Mouse (Mus musculus): ENCODE data around the gene Unc79.
A peak's percentile ranks its signal among the peaks of the same experiment; 100 is the strongest.

Gene Unc79

DNA sequence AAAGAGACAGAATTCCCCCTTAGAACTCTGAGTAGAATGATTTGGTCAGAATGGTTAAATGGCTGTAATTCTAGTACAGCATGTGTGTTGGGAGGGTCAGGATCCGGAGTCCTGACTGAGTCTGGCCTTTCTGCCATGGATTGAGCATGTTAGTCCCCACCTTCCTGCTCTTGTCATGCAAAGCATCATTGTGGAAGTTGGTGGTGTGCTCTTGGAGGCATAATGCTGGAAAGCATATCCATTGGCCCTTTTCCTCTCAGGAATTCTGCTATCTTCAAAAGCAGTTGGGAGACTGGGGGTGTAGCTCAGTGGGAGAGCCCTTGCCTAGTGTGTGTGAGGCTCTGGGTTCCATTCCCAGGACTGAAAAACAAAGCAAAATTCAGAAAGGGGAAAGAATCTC lies 175.2 kb downstream of the Unc79 start:
- DNase-seq (ENCODE audit: low read depth, low spot score), result no peak

DNA sequence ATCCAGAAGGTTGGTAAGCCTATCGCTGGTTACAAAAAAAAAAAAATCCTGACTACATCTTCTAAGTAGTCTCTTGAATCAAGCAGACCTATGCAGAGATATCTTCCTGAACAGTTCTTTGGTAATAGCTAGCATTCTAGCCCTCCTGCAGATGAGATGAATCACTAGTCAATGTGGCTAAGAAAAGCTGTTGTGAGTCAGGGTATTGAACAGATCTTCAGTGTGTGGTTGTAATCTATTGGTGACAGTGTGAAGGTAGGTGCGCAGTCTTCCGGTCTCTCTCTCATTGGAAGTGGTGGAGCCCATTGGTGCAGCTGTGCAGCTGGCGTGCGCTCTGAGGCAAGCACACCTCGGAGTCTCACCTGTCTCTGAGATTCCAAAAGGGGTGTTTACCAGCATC lies 180.3 kb downstream of the Unc79 start:
- no peak for DNase-seq (ENCODE audit: low read depth, low spot score)

DNA sequence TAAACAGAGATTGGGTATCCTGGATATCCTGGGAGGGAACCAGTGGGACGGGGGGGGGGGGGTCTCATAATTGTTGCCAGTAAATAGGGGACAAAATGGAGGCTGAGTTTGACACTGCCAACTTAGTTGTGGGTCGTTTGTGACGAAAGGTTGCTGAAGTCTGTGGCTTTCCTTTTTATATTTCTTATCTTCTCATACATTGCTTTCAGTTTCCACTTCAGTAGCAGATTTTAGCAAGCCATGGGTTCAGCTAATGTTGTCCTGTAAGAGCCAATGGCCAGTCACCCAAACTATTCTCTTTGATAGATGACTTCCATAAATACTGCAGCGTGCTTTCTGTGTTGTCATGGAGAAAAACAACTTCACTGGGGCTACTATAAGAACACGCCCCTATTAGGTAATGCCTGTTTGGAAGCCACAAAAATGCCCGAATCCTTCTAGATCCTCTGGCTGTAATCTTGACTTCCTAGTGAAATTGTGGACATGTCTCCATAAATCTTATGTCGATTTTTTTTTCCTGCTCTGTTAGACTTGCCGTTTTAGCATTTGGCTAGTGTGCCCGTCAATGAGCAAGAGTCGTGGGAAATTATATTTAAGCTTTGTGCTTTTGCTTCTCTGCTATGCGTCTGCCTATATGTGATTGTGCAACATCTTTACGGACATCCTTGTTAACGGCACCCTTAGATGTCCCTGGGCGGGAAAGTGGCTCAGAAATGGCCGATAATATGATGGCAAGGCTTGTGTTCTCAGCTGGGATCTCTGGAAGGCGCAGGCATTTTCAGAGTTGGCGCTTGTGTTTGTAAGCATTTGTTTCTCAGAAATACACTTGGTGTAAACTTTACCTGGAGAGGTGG lies 181.0 kb downstream of the Unc79 start:
- DNase-seq (ENCODE audit: low read depth, low spot score), result no peak

DNA sequence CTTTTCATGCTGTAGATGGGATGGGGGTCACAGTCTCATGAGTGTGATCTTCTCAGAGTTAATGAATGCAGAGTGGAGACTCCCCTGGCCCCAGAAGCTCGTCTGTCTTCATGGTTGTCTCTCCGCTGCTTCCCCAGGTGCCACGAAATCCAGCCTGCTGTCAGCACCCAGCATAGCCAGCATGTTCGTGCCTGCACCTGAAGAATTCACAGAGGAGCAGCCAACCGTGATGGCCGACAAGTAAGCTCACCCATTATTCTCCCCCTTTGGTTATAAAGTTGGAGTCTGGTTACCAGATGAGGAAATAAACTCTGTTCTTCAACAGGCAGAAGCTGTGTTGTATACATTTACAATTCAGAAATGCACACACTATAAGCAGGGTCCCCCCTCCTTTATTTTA lies 182.8 kb downstream of the Unc79 start:
- no peak for DNase-seq (ENCODE audit: low read depth, low spot score)

- no peak for DNase-seq (ENCODE audit: low read depth, low spot score)
These were observed 193.9 kb downstream of the Unc79 start for GRCm38 (mm10) chr12:103142550-103143010.

GRCm38 (mm10) chr12:103143798-103144565 lies 195.3 kb downstream of the Unc79 start:
- peak; percentile 43 for DNase-seq (ENCODE audit: low read depth, low spot score)

- DNase-seq (ENCODE audit: low read depth, low spot score), result no peak
These were observed 201.6 kb downstream of the Unc79 start for GRCm38 (mm10) chr12:103150247-103150646.

DNA sequence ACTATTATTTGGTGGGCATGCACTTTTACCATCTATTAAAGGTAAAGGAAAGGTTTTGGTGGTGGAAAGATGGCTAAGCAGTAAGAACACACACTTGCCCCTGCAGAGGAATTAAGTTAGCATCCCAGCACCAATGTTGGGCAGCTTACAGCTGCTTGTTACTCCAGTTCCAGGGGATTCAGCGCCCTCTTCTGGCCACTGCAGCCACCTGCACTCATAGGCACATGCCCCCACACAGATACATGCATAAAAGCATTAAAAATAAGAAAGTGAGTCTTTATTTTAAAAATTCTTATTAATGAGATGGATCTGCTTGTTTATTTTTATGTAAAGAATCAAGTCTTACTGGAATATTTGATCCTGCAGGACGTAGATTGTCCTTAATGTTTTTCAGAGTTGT lies 206.3 kb downstream of the Unc79 start:
- no peak for DNase-seq (ENCODE audit: low read depth, low spot score)

DNA sequence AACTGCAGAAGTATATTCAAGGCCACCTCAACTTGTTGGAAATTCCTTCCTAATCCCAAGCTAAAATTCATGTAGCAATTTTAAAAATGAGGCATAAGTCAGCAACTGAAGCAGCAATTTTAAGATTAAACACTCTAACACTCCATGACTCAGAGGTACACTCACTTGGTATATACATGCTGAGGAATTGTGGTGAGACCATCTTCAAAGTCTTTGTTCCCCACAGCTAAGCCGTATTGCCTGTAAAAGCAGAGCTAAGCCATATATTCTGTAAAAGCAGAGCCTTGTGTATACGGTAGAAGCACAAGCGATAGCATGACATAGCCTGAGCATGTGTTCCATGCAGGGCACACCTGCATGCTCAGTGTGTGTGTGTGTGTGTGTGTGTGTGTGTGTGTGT lies 206.7 kb downstream of the Unc79 start:
- no peak for DNase-seq (ENCODE audit: low read depth, low spot score)

DNA sequence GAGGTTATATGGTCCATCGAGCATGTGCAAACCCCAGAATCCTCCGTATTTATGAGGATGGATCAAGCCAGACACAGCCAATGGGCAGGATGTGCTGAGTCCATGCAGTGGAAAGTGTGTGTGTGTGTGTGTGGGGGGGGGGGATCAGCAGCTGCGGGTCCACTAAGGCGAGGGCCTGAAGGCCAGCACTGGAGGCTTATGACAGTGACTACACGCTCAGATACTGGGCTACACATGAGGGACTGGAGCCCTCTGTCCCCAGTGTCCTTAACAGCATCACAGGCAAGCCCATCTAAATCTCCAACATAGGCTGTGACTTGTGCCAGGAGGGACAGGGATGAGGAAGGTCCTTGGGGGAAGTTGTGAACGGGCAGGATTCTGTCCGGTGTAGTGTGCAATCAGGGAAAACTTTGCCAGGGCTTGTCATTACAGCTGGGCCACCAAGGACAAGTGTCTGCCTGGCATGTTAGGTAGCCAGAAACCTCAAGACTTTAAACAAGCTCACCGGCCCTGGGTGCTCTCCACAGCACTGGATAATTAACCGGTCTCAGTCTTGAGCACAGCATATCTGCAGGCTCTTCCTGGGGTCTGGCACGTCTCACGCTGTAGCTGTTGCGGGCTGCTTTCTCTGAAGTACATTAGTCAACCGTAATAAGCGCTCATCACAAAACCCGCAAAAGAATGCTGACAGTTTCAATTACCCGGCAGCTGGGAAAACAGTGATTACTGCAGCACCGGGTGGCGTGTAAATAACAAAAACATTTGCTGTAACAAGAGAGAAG lies 208.7 kb downstream of the Unc79 start:
- no peak for DNase-seq (ENCODE audit: low read depth, low spot score)

DNA sequence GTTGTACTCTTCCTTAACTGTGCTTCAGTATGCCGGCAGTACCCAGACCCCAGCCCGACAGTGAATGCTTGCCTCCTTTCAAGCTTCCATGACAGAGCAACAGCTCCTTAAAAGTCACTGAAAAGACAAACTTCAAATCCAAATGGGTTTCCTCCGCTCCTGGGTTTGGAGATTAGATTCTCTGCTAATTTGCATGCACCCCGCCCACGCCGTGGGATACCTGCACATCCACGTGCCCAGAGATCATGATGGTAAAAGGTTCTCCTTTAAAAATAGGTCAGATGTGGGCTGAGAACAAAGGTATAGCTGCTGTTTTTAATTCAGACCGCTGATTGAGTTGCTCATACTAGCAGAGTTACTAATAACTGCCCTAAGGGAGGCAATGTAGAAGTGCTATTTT lies 210.4 kb downstream of the Unc79 start:
- DNase-seq (ENCODE audit: low read depth, low spot score), result no peak

DNA sequence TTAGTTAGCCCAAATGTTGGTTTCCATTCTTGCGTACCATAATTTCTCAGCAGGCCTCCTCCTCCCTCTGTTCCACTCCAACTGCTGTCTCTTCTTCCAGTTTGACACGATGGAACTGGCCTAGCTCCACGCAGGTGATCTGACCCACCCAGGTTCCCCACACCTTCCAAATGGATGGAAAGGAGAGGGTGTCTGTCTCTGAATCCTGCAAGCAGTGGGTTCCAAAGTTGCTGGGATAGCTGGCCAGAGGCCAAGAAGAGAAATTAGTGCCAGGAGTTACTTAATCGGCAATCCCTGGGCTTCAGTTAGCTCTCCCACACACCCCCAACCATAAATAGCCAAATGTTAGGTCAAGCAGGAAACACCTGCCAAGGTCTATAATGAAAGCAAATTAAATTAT lies 212.1 kb downstream of the Unc79 start:
- no peak for DNase-seq (ENCODE audit: low read depth, low spot score)

- no peak for DNase-seq (ENCODE audit: low read depth, low spot score)
These were observed 214.9 kb downstream of the Unc79 start for GRCm38 (mm10) chr12:103163596-103163995.

DNA sequence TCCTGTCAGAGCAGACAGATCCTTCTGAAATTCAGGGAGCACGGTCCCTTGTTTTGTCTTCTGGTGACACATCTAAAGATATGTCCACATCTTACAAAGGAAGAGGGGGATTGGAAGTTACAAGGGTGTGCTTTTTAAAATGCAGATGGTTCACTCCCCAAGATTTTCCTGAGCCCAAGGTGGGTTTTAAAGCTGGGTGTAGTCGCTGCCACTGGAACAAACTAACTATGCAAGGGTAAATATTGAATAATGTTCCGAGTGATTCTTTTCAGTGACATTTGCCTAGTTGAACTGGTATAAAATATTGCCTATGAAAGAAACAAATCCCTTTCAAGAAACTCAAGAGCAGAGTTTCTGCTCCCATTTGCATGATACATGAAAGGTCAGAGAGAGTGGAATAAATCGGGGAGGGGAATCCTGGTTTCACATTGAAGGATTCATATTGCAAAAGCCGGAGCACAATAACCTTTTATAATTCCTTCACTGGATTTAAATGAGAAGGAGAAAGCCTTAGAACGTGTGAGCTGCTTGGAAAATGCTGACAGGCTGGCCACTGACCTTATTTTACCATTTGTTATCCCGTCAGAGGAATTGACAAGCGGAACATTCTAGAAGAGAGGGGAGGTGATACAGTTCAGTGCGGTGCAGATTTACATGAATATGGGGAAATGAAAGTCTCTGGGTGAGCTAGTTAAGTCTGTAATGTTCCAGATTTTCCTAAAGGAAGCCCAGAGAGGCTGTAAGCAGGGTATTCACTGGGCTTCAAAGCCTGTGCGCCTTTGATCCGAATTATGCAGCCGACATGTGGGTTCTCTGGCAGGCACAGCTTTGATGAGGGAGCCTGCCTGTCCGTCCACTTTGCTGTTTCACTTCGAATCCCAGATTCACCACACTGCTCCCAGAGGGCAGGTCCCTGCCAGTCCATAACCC lies 215.7 kb downstream of the Unc79 start:
- DNase-seq (ENCODE audit: low read depth, low spot score), result no peak

DNA sequence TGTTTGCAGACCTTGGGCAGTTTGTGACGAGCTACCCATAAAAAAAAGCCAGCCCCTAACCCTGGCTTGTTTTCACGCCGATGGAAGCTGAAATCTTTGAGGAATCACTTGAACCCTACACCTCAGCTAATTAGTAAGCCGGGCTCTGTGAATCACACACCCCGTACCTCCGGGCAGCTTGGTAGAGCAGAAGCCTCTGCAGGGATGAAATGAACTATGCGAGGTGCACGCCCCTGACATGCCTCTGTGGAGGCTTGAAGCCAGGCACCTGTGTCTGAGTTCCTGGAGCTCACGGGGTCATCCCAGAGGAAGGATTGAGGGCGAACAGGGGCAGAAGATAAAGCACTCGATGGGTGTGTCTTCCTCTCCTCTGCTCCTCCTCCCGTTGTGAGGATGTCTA lies 220.2 kb downstream of the Unc79 start:
- no peak for DNase-seq (ENCODE audit: low read depth, low spot score)

DNA sequence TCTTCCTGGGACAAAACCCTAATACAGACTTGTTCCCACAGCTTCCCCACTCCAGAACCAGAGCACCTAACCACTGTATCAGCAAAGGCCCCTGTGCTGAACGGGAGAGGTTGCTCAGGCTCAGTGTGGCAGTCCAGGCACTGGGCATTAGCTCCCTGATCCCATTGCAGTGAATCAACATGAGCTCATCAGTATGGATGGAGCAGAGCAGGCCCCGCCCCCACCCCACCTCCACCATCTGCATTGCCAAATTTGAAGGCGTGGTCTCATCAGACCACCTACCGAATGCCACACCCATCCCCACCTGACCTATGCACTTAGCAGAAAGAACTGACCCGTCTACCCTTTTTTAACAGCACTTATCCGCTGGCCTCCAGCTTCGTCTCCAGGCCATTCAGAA lies 234.4 kb downstream of the Unc79 start:
- no peak for DNase-seq (ENCODE audit: low read depth, low spot score)

DNA sequence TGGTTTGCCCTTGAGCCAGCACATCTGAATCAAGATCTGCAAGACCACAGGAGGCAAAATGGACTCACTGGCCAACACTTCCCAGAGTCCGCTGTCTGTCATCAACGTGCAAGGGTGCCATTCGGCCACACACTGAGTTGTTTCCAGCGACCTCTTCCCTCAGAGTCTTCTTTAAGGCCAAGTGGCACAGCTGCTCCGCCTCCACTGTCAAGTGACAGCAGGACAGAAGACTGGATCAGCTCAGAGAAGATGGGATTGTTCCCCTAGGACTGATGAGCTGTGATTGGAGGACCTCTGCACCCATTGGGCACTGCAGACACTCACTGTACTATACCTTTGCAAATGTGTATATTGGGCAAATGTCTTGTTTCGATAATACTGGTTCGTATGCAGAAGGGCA lies 238.4 kb downstream of the Unc79 start:
- DNase-seq (ENCODE audit: low read depth, low spot score), result no peak

GRCm38 (mm10) chr12:103188223-103188622 lies 239.6 kb downstream of the Unc79 start:
- DNase-seq (ENCODE audit: low read depth, low spot score), result no peak

DNA sequence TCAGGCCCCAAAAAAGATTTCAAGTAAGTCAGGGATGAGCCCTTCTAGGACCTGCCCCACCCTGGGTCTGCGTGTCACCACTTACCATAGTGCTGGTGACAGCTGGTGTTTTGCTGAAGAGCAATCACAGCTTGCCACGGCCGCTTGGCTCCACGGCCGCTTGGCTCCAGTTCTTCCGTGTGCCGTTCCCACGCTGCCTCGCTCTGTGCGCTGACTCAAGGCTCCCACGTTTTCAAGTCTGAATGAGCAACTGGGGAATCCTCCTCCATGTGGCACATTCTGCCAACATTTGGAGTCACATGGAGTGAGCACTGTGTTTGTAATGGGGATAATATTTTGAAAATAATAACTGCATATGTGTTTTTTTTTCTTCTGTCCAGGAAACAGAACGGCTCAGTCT lies 241.1 kb downstream of the Unc79 start:
- DNase-seq (ENCODE audit: low read depth, low spot score), result no peak

DNA sequence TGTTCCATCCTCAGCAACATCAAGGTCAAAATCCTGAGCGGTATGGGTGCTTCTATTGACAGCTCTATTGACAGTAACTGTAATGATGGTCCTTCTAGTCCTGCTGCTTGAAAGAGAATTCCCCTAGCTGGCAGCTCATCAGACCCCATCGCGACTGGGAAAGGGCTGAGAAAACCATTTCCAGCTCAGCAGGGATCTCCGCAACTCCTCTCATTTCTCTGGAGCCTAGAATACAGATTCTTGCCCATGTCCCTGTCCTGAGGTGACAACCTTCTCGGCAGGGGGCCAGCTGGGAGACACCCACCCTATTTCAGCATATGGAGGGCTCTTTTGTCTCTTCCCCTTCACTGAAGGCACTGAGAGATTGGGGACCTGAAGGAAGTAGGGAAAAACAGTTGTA lies 244.3 kb downstream of the Unc79 start:
- no peak for DNase-seq (ENCODE audit: low read depth, low spot score)

Measured in WW6 (cell line).